Mouse (Mus musculus): ENCODE results near the gene Myt1l. TPM values are rescaled to one million over a fixed set of nuclear protein-coding genes. Genes with fewer than 3 reads are reported as not detected.

Myt1l gene
- polyA plus RNA-seq, 1 experiment from 2014 or later: 12.1 TPM

GRCm38 (mm10) chr12:29932951-29933350 lies 404.8 kb downstream of the Myt1l start:
- H3K36me3 ChIP-seq: no peaks in the 10 kb centered on the region
- H3K27me3 ChIP-seq (ENCODE audit: insufficient read depth, poor library complexity, severe bottlenecking): peaks cover 12% of the 10 kb centered on the region
- peaks cover 30% of the 10 kb centered on the region for H3K4me1 ChIP-seq (replicated peaks)
- no peaks in the 10 kb centered on the region for H3K9me3 ChIP-seq
- H3K27ac ChIP-seq: no peak overlapping the region
- 92% methylated on average over 1 of the region's 1 CpGs for WGBS
- H3K4me3 ChIP-seq: no peak overlapping the region
- DNase-seq (ENCODE audit: low spot score): no peak

GRCm38 (mm10) chr12:29933501-29933900 lies 405.3 kb downstream of the Myt1l start:
- Histone ChIP-seq H3K4me3 (no peak overlapping the region), H3K27me3 (ENCODE audit: insufficient read depth, poor library complexity, severe bottlenecking) (peaks cover 12% of the 10 kb centered on the region), H3K9me3 (no peaks in the 10 kb centered on the region), H3K36me3 (no peaks in the 10 kb centered on the region), H3K4me1 (replicated peaks) (peaks cover 30% of the 10 kb centered on the region), H3K27ac (no peak overlapping the region)
- no peak for DNase-seq (ENCODE audit: low spot score)
- 67% methylated on average over 2 of the region's 2 CpGs for WGBS

DNA sequence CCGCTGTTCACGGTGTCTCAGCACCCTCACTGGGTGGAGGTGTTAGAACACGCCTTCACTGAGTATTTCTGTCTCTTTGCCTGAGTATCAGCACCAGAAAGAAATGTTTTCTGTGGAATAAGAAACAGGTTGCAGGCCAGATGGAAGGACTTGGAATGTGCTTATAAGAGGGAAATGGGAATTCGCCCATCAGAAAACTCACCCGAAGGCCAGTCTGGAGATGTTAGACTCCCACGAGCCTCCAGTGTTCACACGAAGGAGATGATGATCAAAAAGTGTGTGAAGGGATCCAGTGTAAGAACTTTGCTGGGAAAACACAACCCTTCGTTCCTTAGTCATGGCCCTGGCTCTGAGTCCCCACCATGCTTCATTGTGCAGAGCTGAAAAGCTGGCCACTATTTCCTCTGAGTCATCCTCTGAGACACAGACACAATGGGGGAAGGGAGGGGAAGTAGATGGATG lies 406.0 kb downstream of the Myt1l start:
- Histone ChIP-seq H3K27ac (no peak overlapping the region), H3K27me3 (ENCODE audit: insufficient read depth, poor library complexity, severe bottlenecking) (peaks cover 12% of the 10 kb centered on the region), H3K36me3 (no peaks in the 10 kb centered on the region), H3K4me3 (no peak overlapping the region), H3K9me3 (no peaks in the 10 kb centered on the region), H3K4me1 (replicated peaks) (peaks cover 35% of the 10 kb centered on the region)
- whole genome bisulfite sequencing: 79% methylated on average over 8 of the region's 8 CpGs
- DNase-seq (ENCODE audit: low spot score): no peak

DNA sequence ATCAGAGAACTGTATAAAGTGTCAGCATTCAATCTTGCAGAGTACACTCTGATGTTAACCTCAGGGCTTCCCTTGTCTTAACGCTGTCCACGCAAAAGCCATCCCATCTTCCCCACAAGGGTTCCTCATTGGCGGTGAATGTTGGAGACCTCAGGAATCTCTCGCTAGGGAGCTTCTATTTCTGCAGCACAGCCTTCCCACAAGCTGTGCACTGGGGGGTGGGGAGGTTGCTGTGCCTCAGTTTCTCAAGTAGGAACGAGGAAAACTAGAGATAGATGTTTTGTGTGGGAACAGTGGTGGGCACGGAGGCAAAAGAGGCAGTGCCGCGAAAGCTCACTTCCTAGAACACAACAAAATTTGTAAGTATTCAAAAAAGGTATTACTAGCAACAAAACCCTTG lies 409.1 kb downstream of the Myt1l start, which contains the start of gene Pxdn:
Gene Pxdn, plus strand, starts transcription at position 301 of the 400 bp plus-strand sequence.
- Histone ChIP-seq H3K4me3 (peak within 1 kb of the TSS; percentile 74), H3K27me3 (ENCODE audit: insufficient read depth, poor library complexity, severe bottlenecking) (peaks cover 12% of the 10 kb centered on the region), H3K27ac (peak within 1 kb of the TSS; percentile 99), H3K9me3 (no peaks in the 10 kb centered on the region), H3K36me3 (peaks cover 14% of the 10 kb centered on the region), H3K4me1 (replicated peaks) (peaks cover 50% of the 10 kb centered on the region)
- no peak for DNase-seq (ENCODE audit: low spot score)
- WGBS: 29% methylated on average over 8 of the region's 8 CpGs

GRCm38 (mm10) chr12:29937851-29938375 lies 409.7 kb downstream of the Myt1l start:
- H3K27ac ChIP-seq: peak overlapping the region; percentile 99
- under 1% methylated on average over 49 of the region's 49 CpGs for WGBS
- peaks cover 47% of the 10 kb centered on the region for H3K4me1 ChIP-seq (replicated peaks)
- DNase-seq (ENCODE audit: low spot score): peak; percentile 85
- H3K9me3 ChIP-seq: no peaks in the 10 kb centered on the region
- H3K4me3 ChIP-seq: peak overlapping the region; percentile 74
- H3K36me3 ChIP-seq: peaks cover 20% of the 10 kb centered on the region
- H3K27me3 ChIP-seq (ENCODE audit: insufficient read depth, poor library complexity, severe bottlenecking): peaks cover 12% of the 10 kb centered on the region

GRCm38 (mm10) chr12:29938376-29939041 lies 410.3 kb downstream of the Myt1l start:
- WGBS: under 1% methylated on average over 40 of the region's 40 CpGs
- no peaks in the 10 kb centered on the region for H3K9me3 ChIP-seq
- H3K4me1 ChIP-seq (replicated peaks): peaks cover 41% of the 10 kb centered on the region
- peaks cover 12% of the 10 kb centered on the region for H3K27me3 ChIP-seq (ENCODE audit: insufficient read depth, poor library complexity, severe bottlenecking)
- DNase-seq (ENCODE audit: low spot score): peak; percentile 57
- H3K36me3 ChIP-seq: peaks cover 22% of the 10 kb centered on the region
- peak overlapping the region; percentile 74 for H3K4me3 ChIP-seq
- H3K27ac ChIP-seq: peak overlapping the region; percentile 99

DNA sequence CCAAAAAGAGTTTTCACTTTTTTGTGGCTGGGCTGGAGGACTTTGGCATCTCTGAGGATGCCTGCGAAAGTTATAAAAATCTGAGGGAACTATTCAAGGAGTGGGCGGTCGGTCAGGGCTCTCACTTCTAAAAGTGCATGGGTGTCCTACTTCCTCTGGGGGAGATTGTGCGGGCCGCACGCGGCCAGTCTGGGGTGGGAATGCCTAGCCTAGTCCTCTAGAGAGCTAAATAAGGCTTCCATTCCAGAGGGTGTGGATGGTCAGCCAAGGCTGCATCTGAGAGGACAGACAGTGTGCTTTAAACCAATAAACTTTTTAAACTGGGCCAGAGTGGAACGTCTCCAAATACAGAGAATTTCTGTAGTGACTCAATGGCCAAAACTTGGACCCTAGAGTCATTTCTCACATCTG lies 411.1 kb downstream of the Myt1l start:
- peaks cover 44% of the 10 kb centered on the region for H3K4me1 ChIP-seq (replicated peaks)
- peaks cover 22% of the 10 kb centered on the region for H3K36me3 ChIP-seq
- H3K27me3 ChIP-seq (ENCODE audit: insufficient read depth, poor library complexity, severe bottlenecking): peaks cover 12% of the 10 kb centered on the region
- DNase-seq (ENCODE audit: low spot score): no peak
- peak overlapping the region; percentile 99 for H3K27ac ChIP-seq
- WGBS: 8% methylated on average over 8 of the region's 8 CpGs
- peak overlapping the region; percentile 74 for H3K4me3 ChIP-seq
- H3K9me3 ChIP-seq: no peaks in the 10 kb centered on the region

DNA sequence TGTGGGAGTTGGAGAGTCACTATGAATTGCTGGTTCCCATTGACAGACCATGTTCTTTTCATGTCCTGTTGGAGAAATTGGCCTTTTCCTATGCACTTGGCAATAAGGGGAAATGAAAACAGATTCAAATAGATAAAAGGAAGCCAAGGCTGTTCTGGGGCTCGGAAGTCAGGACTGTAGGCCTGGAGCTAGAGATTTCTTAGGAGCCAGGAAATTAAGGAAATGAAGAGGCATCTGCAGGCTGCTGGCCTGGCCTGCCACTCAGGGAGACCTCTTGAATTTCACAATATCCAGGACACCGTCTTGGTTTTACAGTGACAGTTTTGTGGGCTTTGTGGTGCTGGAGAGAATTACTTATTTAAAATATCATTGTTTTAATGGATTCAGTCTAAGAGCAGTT lies 414.3 kb downstream of the Myt1l start:
- peaks cover 22% of the 10 kb centered on the region for H3K36me3 ChIP-seq
- H3K4me1 ChIP-seq (replicated peaks): peaks cover 54% of the 10 kb centered on the region
- H3K9me3 ChIP-seq: no peaks in the 10 kb centered on the region
- DNase-seq (ENCODE audit: low spot score): no peak
- H3K27me3 ChIP-seq (ENCODE audit: insufficient read depth, poor library complexity, severe bottlenecking): no peaks in the 10 kb centered on the region
- no peak overlapping the region for H3K27ac ChIP-seq
- H3K4me3 ChIP-seq: no peak overlapping the region
- 89% methylated on average over 2 of the region's 2 CpGs for WGBS

DNA sequence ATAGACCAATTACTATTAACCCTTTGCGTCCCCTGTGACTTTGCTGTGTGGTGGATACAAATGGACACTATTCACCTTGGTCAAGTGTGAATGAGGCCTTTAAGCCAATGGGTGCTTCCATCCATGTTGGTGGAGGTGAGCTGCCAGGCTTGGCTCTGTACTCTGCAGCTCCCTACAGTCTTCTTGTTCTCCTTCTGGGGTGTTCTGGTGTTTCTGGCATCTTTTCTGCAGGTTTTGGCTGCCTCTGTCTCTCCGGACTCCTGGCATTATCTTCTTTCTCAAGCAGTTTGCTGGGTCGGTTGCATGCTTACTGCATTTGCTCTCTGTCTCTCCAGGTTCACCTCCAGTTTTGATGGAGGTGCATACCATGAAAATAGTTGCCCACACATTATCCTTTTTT lies 416.5 kb downstream of the Myt1l start:
- H3K9me3 ChIP-seq: no peaks in the 10 kb centered on the region
- DNase-seq (ENCODE audit: low spot score): no peak
- peaks cover 41% of the 10 kb centered on the region for H3K4me1 ChIP-seq (replicated peaks)
- H3K4me3 ChIP-seq: no peak overlapping the region
- H3K36me3 ChIP-seq: peaks cover 30% of the 10 kb centered on the region
- H3K27me3 ChIP-seq (ENCODE audit: insufficient read depth, poor library complexity, severe bottlenecking): no peaks in the 10 kb centered on the region
- 86% methylated on average over 3 of the region's 3 CpGs for WGBS
- no peak overlapping the region for H3K27ac ChIP-seq

- H3K4me3 ChIP-seq: no peak overlapping the region
- H3K4me1 ChIP-seq (replicated peaks): peaks cover 39% of the 10 kb centered on the region
- 85% methylated on average over 6 of the region's 6 CpGs for WGBS
- DNase-seq (ENCODE audit: low spot score): no peak
- H3K27ac ChIP-seq: no peak overlapping the region
- no peaks in the 10 kb centered on the region for H3K27me3 ChIP-seq (ENCODE audit: insufficient read depth, poor library complexity, severe bottlenecking)
- no peaks in the 10 kb centered on the region for H3K9me3 ChIP-seq
- peaks cover 30% of the 10 kb centered on the region for H3K36me3 ChIP-seq
These were observed 417.1 kb downstream of the Myt1l start for GRCm38 (mm10) chr12:29945182-29945743.

GRCm38 (mm10) chr12:29951043-29951442 lies 422.9 kb downstream of the Myt1l start:
- WGBS: 51% methylated on average over 6 of the region's 6 CpGs
- Histone ChIP-seq H3K4me1 (replicated peaks) (peaks cover 56% of the 10 kb centered on the region), H3K36me3 (peaks cover 8% of the 10 kb centered on the region; the same call in 1 of the 2 replicates), H3K27ac (peak overlapping the region; percentile 29; the same call in 1 of the 2 replicates), H3K27me3 (ENCODE audit: insufficient read depth, poor library complexity, severe bottlenecking) (no peaks in the 10 kb centered on the region), H3K9me3 (no peaks in the 10 kb centered on the region), H3K4me3 (no peak overlapping the region)
- no peak for DNase-seq (ENCODE audit: low spot score)

DNA sequence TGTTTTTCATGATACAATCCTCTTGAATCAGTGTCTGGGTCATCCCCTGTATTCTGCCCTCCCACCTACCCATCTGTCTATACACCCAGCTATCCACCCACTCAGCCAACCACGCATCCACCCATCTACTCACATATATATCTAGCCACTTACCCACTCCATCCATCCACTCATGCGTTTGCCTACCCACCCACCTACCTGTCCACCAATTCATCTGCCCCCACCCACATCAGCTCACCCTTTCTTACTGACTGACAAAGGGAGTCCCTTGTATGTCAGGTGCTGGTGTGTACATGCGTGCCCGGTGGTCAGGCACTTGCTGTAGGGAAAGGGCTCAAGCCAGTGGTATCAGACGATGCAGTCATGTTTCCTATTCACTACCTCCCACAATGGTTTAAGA lies 423.3 kb downstream of the Myt1l start:
- no peak overlapping the region for H3K27ac ChIP-seq
- H3K9me3 ChIP-seq: no peaks in the 10 kb centered on the region
- 85% methylated on average over 5 of the region's 5 CpGs for WGBS
- no peak for DNase-seq (ENCODE audit: low spot score)
- no peaks in the 10 kb centered on the region for H3K27me3 ChIP-seq (ENCODE audit: insufficient read depth, poor library complexity, severe bottlenecking)
- peaks cover 9% of the 10 kb centered on the region; the same call in 1 of the 2 replicates for H3K36me3 ChIP-seq
- no peak overlapping the region for H3K4me3 ChIP-seq
- peaks cover 55% of the 10 kb centered on the region for H3K4me1 ChIP-seq (replicated peaks)

DNA sequence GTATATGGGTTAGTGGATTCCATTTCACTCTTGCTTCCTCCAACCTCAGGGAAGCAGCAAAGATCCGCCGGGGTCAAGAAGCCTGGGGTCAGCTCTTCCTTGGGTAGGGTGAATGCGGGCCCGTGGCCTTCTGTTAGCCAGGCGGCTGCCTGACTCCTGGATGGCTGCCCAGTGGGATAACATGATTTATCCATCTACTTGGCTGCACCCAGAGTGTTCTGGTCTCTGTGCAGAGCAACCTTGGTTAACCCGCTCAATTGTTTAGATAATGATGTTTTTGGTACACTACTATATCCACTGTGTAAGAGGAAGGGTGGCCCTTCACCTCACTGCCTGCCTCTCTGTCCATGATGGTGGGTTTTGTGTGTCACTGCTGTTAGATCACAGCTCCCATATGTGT lies 423.9 kb downstream of the Myt1l start:
- Histone ChIP-seq H3K36me3 (peaks cover 13% of the 10 kb centered on the region; the same call in 1 of the 2 replicates), H3K9me3 (no peaks in the 10 kb centered on the region), H3K27me3 (ENCODE audit: insufficient read depth, poor library complexity, severe bottlenecking) (no peaks in the 10 kb centered on the region), H3K4me1 (replicated peaks) (peaks cover 61% of the 10 kb centered on the region), H3K4me3 (no peak overlapping the region), H3K27ac (no peak overlapping the region)
- DNase-seq (ENCODE audit: low spot score): no peak
- 87% methylated on average over 6 of the region's 6 CpGs for WGBS
